Mouse (Mus musculus) adrenal gland, adult 18-20 months (tissue): ENCODE measurements around the gene Rbms1. TPM values are rescaled to one million over a fixed set of nuclear protein-coding genes. Genes with fewer than 3 reads are reported as not detected.

Source experiments
- DNase-seq, 2 experiments: peaks; one replicate each; pipeline ENCODE4 v3.0.0; 2021 to 2022; ENCODE audit warnings: low spot score in 2 of 2
- total RNA-seq, 2 experiments: library from RNA; stranded (reverse); gene quantifications; 1 replicate in 1 of 2; 2 replicates in 1 of 2; pipeline ENCODE4 v1.2.3; 2021

Gene Rbms1
- total RNA-seq, 2 experiments from 2014 or later: 43.4 to 51.9 TPM

DNA sequence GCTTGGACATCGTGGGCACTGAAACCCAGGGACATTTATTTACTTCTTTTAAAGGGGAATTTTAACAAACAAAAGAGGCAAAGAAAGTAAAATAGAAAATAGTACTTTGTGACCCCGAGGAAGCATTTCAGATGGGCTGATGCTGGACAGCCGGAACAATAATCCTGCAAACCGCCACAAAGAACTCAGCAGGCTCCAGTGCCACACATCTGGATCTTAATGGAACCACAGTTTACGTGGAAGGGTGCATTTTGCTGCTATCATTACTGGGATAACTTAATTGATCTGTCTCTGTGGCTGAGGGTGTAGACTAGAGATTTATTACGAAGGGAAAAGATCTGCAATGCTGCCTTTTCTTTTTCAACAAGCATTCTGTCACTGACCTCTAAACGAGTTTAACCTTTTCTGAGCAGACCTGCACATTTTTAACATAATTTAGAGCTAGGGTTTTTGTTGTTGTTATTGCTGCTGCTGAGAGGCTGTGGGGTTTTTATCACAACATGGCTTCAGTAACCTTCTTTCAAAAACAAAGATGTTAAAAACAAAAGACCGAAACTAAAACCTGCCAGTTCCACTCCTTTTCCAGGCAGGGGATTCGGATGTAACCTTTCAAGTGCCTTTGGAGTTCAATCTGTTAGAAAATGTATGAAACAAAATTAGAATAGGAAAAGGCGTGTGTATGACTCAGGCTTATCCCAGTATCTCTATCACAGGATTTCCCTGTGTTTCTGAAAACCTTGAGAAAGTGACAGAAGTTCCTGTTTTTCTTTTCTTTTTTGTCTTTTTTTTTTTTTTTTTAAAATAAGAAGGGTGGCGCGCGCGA is 82.8 kb downstream of the Rbms1 start:
- no peak for DNase-seq

DNA sequence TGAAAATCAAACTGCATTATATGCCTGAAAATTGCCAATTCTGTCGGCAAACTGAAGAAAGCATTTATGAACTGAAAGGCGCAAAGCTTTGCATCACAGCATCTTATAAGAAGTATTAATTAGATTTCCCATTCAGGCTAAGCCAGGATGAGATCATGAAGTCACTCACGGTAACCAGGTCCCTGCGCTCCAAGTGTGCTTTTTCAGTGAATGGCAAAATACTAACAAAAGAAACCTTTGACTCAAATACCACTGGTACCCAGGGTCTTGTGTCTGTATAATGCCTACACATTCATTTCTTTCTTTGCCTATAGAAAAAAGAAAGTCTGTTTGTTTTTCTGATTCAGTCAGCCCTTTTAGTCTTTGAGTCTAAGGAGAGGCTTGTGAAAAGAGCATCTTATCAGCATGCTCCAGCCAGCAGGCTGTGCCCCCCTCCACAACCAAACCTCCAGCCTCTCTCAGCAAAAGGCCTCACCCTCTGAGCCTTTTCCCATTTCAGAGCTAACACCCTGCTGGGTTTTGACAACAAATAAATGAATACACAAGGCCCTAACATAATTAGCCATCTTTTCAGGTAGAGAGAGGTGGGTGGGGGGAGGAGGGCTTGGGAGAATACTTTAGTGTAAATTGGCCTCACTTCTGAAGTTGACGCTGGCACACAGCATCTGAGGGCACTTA is 83.7 kb downstream of the Rbms1 start:
- DNase-seq: no peak

DNA sequence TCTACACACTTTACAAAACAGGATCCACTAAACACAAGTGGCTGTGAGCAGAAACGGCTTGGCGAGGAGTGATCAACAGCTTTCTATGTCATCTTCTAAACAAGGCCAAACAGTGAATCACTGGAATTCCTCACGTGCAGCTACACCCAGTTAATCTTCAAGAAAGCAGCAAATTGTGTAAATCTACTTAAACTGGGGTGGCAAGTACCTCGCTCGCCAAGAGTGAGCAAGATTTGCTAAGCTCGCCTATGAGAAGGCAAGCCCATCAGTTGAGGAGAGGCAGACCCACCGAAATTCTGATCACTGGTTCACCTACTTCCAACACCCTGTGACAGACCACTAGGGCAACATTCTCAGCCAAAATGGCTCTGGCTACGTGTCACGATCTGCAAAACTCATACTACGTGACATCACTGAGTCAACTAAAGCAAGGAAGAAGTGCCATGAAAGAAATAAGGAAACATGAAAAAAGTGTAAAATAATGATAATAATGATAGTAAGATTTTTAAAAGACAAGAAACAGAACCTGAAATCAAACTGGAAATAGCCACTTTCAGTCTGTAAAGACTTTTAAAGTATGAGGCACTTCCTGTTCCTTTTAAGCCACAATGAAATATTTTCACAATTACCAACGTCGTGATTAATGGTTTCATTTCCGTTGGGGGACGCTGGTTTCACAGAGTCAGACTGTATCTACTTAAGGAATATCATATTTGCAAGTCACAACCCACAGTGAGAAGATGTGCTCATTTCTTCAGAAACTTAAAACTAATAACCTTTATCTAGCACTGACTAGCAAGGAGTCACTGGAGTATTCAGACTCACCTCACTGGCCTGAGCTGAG is 85.2 kb downstream of the Rbms1 start:
- DNase-seq: no peak

DNA sequence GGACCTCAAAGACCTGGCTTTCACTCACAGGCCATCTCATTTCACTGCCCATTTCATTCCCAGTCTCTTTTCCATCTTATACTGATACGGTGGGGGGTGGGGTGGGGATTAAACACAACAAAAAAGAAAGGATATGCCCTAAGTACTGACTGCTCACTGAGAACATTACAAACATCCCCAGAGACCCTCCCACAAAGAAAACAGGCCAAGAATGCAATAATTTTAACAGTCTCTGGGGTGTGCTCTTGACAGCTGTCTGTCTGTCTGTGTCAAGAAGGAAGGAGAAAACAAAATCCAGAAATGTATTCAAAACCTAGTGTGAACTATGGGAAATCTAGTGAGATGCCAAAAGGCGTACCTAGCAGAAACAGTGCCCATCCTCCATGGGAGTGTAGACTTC is 86.1 kb downstream of the Rbms1 start:
- no peak for DNase-seq

DNA sequence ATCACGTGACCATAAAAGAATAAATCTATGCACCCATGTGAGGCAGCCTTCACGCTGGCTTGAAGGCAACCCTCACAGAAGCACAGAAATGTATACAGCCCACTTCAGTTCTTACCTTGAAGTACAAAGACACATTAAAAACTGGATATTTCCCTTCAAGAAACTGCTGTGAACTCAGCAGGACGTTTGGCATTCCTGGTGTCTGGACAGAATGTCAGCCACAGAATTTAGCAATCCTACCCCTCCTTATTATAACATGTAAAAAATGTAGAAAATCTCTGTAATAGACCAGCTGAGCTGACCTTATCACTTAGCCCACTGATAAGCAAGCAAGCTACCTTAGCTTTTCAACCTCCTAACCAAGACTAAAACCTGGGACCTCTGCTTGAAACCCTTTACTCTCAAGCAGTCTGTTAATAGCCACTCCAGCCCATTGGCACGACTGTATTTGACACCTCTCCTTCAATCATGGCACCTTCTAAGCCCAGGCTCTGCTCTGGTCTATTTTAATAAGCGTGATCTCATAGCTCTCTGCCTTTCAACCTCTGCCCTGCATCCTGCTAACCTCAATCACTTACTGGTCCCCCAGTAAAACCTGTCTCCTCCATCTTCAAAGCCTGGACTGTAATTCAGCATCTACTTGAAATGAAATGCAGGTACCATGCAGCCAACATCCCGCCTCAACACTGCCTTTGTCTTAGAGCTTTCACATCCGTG is 90.7 kb downstream of the Rbms1 start:
- no peak for DNase-seq

DNA sequence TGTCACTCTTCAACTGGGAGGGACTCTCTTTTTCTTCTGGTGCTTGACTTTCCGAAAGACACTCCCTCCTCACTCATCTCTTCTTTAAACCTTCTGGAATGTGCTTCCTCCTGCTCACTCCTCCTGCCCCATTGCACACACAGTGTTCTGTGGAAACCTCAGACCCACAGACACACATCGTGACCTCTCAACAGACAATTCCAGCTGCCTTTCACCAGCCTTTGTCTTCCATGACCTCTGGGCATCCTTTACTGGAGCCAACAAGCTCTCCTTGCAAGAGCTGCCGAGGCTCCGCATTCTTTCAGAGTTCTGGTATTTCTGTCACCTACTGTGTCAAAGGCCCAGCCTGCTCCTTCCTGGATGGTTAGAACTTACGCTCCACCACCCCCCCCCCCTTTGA is 92.0 kb downstream of the Rbms1 start:
- DNase-seq: no peak

DNA sequence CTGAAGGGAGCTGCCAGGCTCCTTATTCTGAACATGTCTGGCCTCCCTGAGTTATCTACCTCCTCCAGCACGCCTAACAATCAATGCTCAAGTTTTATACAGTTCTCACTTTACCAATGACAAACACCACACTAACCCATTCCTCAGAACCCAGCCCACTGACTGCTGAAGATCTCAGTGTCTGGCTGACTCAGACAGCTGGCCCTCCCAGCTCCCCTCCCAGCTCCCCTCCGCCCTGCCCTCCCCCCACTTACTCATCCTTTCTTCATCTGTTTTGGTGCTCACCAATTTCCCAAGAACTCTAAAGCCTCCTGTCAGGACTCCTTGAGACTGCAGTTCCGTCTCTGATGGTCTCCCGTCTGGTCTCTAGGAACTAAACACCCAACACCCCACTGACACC is 92.5 kb downstream of the Rbms1 start:
- no peak for DNase-seq

DNA sequence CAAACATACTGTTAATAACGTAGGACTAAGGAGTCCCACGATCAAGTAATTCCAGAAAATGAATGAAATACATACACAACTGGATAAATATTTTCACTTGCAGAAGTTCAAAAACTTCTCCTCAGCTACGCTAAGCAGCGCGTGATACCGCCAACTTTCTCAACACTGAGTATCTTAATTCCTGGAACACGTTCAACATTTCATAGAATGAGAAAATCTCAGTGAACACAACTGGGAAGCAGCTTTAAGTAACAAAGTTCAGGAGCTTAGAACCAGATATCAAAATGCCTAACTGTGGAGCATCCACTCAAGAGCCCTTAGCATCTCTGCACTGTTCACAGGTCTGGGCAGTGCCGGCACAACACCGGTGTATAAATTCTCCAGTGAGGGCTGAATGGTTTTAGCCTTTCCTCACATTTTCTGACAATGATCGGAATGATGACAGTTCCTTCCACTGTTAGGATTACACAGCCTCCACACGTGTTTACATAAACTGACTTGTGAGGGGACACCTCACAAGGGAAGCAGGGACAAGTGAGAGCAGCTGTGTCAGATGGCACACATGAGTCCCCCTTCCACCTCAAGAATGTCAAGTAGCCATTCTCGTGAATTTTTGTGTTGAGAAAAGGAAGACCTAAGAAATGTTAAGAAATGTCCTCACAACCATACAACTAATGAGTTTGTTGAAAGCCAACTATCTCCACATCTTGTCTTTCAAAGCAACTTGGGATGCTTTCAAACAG is 93.8 kb downstream of the Rbms1 start:
- DNase-seq: no peak

DNA sequence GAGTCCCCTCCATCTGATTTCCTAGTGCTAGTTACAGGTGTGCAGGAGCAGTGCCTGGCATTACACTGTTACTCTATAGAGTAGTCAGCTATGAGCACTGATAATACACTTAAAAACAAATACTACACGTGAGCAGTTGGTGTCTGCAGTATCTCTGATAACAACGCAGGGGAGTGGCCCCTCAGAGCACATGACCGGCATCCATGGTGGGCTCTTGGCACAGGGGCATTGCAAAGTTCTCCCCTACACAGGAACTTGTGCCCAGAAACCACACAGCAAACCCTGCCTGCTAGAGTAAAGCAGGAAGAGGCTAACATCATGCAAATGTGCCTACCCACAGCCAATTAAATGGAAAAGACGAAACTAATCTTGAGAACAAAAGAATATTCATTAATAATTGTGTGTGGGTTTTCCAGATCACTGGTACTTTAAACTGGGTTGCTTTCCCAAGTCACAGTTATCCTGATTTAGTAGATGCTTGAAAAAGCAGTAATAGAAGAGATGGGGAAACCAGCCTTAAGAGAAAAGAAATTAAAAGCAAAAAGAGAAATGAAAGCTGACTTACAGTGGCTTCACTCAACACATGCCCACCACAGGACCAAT is 94.8 kb downstream of the Rbms1 start:
- no peak for DNase-seq

DNA sequence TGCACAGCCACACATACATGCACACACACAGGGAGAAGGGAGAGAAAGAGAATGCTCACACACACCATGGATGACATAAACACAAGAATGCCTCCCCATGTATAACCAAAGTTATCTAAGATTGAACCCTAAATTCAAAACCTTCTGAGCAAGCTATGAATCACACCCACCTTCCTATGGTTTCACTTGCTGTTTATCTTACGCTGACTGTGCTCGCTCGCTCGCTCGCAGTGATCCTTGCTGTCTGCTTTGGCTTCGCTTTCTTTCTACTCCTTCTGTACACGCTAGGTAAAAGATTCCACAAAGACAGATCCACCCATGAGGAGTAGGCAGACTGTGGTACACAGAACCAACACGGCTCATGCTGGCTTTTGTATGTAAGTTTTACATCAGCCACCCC is 95.7 kb downstream of the Rbms1 start:
- no peak for DNase-seq

DNA sequence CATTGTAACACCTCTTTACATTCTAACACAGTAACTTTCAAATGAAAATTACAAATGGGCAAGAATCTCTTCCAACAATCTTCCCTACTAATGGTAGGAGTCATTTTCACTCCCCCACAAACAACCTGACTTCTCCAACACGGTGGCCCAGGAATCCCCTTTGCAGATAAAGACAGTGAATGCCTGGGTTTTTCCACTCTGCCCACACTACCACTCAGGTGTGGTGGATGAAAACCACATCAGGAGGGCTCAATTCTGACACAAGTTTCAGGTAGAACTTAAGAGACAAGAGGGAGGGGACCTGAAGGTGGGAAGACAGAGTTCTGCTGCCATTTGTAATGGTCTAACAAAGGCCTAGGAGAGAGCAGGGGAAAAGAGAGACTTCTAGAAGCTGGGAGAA is 97.1 kb downstream of the Rbms1 start:
- DNase-seq: no peak

DNA sequence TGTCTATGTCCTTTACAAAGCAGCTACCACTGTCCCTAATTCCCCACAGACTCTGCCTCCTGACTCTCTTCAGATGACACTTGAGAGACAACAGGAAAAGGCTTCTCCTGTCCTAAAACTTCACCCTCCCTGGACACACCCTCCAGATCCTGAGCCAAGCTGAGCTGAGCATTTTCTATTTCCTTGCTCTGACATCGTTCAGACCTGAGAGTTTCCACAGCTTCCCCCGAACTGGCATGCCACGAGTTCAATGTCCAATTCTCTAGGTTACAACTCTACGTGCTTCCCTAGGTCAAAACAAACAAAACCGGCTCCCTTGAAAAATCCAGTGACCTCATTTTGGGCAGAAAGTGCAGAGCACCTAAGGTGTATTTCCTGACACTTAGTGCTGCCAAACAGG is 98.0 kb downstream of the Rbms1 start:
- no peak for DNase-seq

DNA sequence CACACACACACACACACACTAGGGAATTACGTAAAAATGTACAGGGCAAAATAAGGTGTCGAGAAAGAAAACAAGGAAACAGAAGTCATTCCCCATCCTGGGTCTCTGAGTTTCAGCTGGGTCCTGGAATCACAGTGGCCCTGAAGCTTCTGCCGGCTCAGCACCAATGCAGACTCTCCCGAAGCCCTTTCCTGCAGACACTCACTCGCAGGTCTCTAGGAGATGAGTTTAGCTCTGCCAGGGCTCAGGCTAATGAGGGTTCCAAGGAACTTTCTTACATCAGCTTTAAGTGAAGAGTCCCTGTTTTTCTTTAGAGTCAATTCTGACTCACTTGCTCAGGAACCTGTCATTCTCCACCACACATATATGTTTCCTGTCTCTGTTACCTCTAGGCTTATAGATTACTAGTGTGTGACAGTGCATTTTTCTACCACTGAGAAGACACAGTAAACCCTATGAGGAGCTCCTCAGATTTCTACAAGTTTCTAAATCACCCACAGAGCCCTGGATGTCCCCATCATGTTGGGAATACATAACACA is 98.7 kb downstream of the Rbms1 start:
- DNase-seq: no peak

DNA sequence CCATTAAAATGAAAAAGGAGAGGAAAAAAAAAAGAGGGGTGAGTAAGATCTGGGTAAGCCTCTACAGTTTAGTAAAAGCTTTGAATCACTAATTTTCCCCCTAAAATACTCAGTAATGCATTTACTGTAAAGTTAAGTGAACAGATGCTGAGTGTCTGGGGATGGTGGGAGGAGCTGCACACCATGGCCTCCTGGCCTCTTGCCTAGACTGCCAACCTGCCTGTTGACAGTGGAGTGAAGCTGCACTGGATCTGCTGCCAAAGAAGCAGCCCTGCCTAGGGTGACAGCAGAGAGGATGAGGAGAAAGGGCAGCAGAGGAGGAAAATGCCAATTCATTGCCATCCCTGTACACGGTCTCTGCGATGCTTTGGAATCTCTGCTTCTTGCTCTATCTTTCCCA is 99.2 kb downstream of the Rbms1 start:
- no peak for DNase-seq

DNA sequence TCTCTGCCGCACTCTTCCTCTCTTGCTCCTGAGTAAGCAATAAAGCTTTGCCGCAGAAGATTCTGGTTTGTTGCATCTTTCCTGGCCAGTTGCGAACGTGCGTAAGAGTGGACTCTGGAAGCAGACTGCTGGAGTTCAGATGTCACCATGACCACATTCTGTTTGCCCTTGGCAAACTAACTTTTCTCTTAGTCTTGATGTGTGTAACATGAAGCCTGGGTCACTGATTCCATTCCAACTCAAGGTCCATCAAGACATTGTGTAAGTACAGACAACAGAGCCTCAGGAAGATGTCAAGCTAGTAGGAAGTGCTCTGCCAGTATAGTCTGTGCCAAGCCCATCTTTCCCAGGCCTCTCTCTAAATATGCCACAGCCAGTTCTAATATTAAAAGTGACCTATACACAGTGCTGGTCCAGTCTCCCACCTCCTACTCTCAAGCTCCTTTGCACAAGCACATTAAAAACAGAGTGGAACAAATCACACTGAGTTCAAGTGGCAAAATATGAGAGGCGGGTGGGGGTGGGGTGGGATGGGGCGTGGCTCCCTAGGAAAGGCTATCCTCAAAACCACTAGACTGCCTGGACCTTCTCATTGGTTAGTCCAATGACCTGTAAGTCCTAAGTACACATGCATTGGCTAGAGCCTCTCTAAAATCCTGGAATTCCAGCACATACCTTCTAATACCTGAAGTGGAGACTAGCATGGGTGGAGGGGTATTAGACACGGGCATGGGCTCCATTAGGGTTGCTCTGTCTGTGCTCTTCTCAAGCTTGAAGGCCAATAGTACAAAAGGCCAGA is 99.9 kb downstream of the Rbms1 start:
- no peak for DNase-seq

DNA sequence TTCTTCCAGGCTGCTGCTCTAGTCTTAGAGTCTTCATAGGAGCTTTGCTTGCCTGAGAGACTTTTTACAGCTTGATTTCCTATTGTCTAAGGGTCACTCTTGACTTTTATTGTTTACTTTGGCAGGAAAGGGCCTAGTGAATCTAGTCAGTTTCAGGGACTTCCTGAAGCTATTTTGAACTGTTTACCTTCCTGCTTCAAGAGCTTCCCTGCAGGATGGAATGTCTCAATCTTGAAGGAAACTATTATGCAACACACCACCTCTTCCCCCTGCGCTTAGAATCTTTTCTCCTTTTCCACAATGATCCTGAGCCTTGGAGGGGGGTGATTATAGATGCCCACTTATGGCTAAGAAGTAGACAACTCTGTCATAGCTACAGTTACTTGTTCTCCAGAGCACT is 104.9 kb downstream of the Rbms1 start:
- DNase-seq: no peak

DNA sequence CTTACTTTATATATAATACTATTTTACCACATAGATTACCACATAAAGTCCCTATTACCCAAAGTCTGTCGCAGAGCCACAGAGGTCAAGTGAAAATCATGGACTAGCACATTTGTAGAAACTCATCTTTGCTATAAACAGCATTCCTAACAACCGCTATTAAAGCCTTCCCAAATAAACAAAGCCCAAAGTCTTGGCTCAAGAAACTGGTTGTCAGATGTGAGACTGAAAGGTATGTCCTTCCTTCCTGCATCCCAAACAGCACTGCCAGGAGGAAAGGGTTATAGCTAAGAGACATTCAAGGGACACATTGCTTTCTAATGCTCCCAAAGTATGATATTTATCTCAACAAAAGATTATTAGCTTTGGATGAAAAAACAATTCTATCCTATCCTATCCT is 106.9 kb downstream of the Rbms1 start:
- DNase-seq: no peak

DNA sequence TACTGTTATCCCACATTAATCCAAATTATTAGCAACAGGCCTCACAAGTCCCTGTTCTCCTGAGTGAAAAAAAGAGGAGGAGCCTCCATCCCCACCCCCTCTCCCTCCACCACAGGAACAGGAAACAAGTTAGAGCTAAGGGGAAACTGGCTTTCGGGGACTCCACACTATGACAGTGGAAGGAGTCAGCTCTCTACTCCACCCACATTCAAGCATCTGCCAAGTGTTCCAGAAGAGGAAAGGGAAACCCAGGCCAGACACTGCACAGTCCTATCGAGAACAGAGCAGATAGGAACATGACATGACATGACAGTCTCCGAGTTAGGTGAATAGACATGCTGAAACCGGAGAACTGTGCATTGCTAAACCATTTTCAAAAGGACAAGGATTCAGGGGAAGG is 108.0 kb downstream of the Rbms1 start:
- no peak for DNase-seq

DNA sequence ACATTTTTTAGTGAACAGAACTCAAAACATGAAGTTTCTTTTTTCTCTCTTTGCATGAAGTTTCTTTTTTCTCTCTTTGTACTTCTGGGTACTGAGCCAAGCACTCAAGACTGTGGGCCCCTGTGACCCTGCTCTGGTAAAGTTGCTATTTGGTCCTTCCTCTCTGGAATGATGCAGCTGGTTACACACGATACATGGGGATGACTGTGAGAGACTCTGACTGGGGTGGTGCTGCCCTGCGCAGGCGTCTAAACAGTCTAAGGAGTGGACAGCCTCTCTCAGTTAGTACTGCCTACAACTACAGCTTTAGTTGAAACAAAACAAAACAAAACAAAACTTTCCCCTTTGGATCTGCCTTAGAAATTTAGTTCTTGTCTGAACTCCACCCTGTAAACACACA is 111.1 kb downstream of the Rbms1 start:
- no peak for DNase-seq
